ENCODE assay signal across 10 mouse cellular contexts in genomic region chr7:50485304-50485703, GRCm38 (mm10).
DNase-seq lines count a peak whose midpoint lies in the region; ATAC-seq and TF ChIP-seq lines count a peak whose summit lies in the region.
"Had no signal": no experiment of that assay in that cellular context is flagged by ENCODE, and none has a peak within 500 bp of the region (broad histone marks: within the 10 kb centered on the region; RNA-seq: fewer than 3 reads in every experiment).

No protein-coding gene starts in this region.

- H3K27ac ChIP-seq in embryonic fibroblast, embryonic 13.5 days (ENCODE audit: insufficient read depth, low read length) = no peak overlapping the region
- H3K27ac ChIP-seq in limb, embryonic 10.5 days = no peak overlapping the region
- H3K27ac ChIP-seq: heart, embryonic 15.5 days had no signal

- H3K9me3 ChIP-seq in limb, embryonic 10.5 days (replicated peaks) = no peaks in the 10 kb centered on the region
- H3K9me3 ChIP-seq: heart, embryonic 15.5 days had no signal

- peak; percentile 5 to 22 for DNase-seq in heart, postnatal 10 days
- no peak for DNase-seq in heart, adult 8-10 months (ENCODE audit: low spot score)
- peak; percentile 6 for DNase-seq in thymus, postnatal 4 days
- DNase-seq in thymus, postnatal 0 days (ENCODE audit: low spot score) = no peak
- DNase-seq in limb, embryonic 10.5 days (ENCODE audit: low spot score) = peak; percentile 41
- peak; percentile 7 for DNase-seq in yolk sac, embryonic 10.5 days (ENCODE audit: low spot score)

- no peak for ATAC-seq in granulocyte monocyte progenitor cell, adult 5-6 weeks (replicated peaks; ENCODE audit: poor library complexity, severe bottlenecking)

- H3K27me3 ChIP-seq in limb, embryonic 10.5 days (ENCODE audit: low read depth, poor library complexity, severe bottlenecking) = no peaks in the 10 kb centered on the region
- H3K27me3 ChIP-seq: heart, embryonic 15.5 days; megakaryocyte, embryonic 14.5 days had no signal

- no peak overlapping the region for H3K4me3 ChIP-seq in embryonic fibroblast, embryonic 13.5 days (ENCODE audit: insufficient read depth, low read length)
- H3K4me3 ChIP-seq in limb, embryonic 10.5 days = no peak overlapping the region
- H3K4me3 ChIP-seq: heart, embryonic 15.5 days; megakaryocyte, embryonic 14.5 days had no signal

- TF ChIP-seq CTCF in embryonic fibroblast, embryonic 13.5 days (IDR thresholded peaks at IDR 0.05; ENCODE audit: borderline replicate concordance, insufficient read depth, low read length) = 0 out of 2 replicates have a peak, but pooled peaks have one; percentile 28

- intact Hi-C loops in heart, postnatal 10 days (cut with DNase I) = loop anchor here (2.0 kb wide), 1 partner anchor 533 kb away; no protein-coding TSS in a partner anchor

- no peaks in the 10 kb centered on the region for H3K36me3 ChIP-seq in limb, embryonic 10.5 days
- H3K36me3 ChIP-seq: heart, embryonic 15.5 days had no signal

- H3K4me1 ChIP-seq in embryonic fibroblast, embryonic 13.5 days (ENCODE audit: control insufficient read depth, insufficient read depth, low read length) = no peaks in the 10 kb centered on the region
- H3K4me1 ChIP-seq in limb, embryonic 10.5 days = no peaks in the 10 kb centered on the region
- H3K4me1 ChIP-seq: heart, embryonic 15.5 days; megakaryocyte, embryonic 14.5 days had no signal

- WGBS in limb, embryonic 10.5 days = 30% methylated on average over 1 of the region's 1 CpGs

- TF ChIP-seq POLR2A in embryonic fibroblast, embryonic 13.5 days (IDR thresholded peaks at IDR 0.05; ENCODE audit: low read depth, low read length) = no peak

Comparison
In these comparisons a context has a peak if more than half of its experiments do, and no peak if none do; other contexts are left out.
1. DNase-seq: peak in heart, postnatal 10 days (2 of 2), thymus, postnatal 4 days (single experiment), limb, embryonic 10.5 days (single experiment) and yolk sac, embryonic 10.5 days (single experiment); none in heart, adult 8-10 months (single experiment) and thymus, postnatal 0 days (single experiment).